Mouse (Mus musculus) right cerebral cortex, adult 18-20 months (tissue): ENCODE measurements around the gene Saa3.
A peak's percentile ranks its signal among the peaks of the same experiment; 100 is the strongest.
"Not testable (repeated sequence)": the region's sequence is repeated elsewhere in the genome, so short reads cannot be mapped to it uniquely, and the experiment has no call there.

Source experiments
- DNase-seq: peaks from one replicate; pipeline ENCODE4 v3.0.0; 2022; ENCODE audit warnings: mixed read lengths

Saa3 gene

GRCm38 (mm10) chr7:46710390-46710844 is 5.1 kb downstream of the Saa3 start, which contains the start of gene Saal1:
Gene Saal1, minus strand, starts transcription at chr7:46710680.
- peak; percentile 81 for DNase-seq

GRCm38 (mm10) chr7:46700521-46701025 is 14.9 kb downstream of the Saa3 start:
- no peak for DNase-seq

- DNase-seq, result no peak
These were observed 18.7 kb downstream of the Saa3 start for GRCm38 (mm10) chr7:46696754-46697153.

- DNase-seq, result no peak
These were observed 28.7 kb downstream of the Saa3 start for GRCm38 (mm10) chr7:46686827-46687226.

DNA sequence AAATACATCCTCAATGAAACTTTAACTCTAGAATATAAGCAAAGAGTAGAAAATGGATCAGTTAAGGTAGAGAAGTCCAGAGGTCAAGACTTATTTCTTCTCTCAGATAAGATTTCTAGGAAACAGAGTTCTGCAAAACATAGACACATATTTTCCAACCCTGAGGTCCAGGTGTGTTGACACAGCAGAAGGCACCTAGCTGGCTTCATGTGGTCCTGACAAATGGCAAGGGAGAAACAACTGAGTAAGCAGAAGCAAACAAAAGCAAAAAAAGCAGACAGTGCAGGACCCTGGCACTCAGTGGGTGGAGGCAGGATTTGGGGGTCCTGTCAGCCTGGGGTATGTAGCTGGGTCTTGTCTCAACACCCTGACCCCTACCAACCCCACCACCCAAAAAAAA is 34.8 kb downstream of the Saa3 start:
- DNase-seq, result no peak

DNA sequence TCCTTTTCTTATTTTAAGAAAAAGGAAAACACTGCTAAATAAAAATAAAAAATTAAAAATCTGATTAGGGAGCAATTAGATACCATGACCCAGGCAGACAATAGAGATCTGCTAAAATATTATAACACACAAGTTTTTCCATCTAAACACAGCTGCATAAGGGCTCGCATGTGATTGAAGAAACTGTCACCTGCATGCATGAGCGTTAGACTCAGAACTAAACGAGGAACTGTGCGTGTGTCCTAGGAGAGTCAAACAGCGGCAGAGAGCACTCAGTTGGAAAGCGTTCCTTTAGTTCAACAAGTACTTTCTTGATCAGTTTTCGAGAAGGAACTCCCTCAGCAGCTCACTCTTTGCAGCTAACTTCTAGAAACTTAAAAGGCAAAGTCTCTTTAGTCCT is 36.5 kb downstream of the Saa3 start:
- DNase-seq, result not testable (repeated sequence)

GRCm38 (mm10) chr7:46678417-46678816 is 37.1 kb downstream of the Saa3 start:
- DNase-seq, result no peak

DNA sequence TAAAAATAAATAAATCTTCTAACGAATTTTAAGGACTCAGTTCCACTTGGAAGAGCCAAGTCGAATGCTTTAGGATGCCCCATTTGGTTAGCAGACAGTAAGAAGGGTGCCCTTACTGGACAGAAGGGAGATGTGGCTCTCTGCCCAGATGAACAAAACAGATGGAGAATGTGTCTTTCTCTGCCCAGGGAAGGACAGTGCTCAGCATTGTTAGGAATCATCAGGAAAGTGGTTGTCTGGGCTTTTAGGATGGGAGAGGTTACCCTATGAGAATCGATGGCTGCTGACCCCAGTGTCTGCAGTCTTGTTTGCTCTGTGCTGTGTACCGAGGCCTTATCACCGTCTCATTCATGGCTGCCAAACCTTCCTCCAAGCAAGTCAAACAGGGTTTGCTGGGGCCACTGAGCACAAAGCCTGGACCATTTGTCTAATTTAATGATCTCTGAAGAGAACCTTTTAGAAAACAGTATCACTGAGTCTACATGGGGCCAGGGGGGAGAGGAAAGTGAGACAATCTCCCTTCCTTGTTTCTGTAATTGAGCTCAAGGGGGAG is 38.6 kb downstream of the Saa3 start:
- no peak for DNase-seq

DNA sequence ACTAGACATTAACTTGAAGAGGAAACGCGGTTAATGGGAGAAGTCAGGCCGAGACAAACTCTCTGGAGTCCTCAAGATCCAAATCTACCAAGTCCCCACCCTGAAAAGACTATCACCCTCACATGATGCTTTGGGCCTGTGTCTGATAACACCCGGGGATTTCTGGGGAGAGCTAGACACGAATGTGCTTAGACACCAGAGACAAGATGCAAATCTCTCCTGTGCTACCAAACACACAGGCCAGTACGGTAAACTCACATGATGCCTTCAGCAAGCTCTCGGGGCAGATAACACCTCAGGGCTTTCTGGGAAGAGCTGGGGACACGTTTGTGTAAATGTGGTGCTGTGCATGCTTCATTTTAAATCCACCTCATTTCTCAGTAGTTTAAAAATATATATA is 39.6 kb downstream of the Saa3 start:
- DNase-seq, result no peak

- DNase-seq, result no peak
These were observed 40.4 kb downstream of the Saa3 start for GRCm38 (mm10) chr7:46675061-46675460.

DNA sequence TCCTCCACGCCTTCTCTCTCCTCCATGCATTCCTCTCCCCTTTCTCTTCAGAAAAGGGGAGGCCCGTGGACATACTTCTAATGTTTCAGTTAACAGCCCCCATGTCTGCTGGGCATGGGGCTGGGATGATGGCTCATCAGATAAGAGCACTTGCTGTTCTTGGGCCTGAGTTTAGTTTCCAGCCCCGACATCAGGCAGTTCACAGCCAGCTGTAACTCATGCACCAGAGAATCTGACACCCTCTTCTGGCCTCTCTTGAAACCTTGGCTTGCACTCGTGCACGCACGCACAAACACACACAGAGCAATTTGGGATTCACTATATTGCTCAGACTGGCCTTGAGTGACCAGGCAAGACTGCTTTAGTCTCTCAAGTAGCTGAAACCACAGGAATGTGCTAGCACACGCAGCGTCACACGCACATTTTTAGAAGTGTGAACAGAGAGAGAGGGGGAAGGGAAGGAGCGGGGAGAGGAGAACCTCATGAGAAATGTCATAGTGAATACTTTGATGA is 43.3 kb downstream of the Saa3 start, which contains the start of gene Tph1:
Tph1 (minus strand) TSS at position 378 of the 513 bp plus-strand sequence.
- no peak for DNase-seq

GRCm38 (mm10) chr7:46667256-46667655 is 48.2 kb downstream of the Saa3 start:
- DNase-seq, result no peak

DNA sequence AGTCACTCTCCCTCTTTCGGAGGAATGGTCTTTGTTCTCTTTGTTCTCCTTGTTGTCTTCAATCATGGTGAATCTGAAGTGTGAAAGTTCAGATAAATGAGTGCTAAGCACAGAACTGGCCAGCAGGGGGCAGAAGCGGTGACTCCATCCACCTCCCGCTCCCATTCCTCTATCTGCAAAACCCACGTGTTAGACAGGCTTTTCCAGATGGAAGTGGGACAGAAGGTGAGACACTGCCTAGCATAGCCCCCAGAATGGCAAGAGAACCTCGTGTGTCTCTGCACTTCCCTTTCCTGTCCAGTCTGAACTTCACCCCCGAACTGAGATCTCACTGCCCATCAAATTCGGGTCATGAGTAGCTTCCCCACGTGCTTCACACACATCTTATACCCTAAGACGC is 50.3 kb downstream of the Saa3 start:
- no peak for DNase-seq
